Comparison of ENCODE assay signal across 25 mouse cellular contexts in the genomic region with DNA sequence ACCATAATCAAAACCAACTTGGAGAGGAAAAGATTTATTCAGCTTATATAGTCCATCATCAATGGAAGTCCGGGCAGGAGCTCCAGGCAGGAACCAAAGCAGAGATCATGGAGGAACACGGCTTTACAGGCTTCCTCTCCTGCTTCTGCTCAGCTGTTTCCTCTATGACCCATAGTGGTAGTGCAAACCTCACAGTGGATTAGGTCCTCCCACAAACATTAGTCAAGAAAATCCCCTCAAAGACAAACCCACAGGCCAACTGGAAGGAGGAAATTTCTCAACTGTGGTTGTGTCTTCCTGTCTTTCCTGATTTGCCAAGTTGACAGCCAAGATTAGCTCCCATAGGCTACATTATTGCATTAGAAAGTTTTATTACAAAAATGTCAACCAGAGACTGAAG. TPM values are rescaled to one million over a fixed set of nuclear protein-coding genes. Genes with fewer than 3 reads are reported as not detected.
DNase-seq lines count a peak whose midpoint lies in the region; ATAC-seq and TF ChIP-seq lines count a peak whose summit lies in the region.
"Had no signal": no experiment of that assay in that cellular context is flagged by ENCODE, and none has a peak within 500 bp of the region (broad histone marks: within the 10 kb centered on the region; RNA-seq: fewer than 3 reads in every experiment).

No protein-coding gene starts in this region.

- peak; percentile 87 for ATAC-seq in common myeloid progenitor, adult 5-6 weeks (replicated peaks; ENCODE audit: low read depth, poor library complexity, severe bottlenecking)
- peak; percentile 99 for ATAC-seq in granulocyte monocyte progenitor cell, adult 5-6 weeks (replicated peaks; ENCODE audit: poor library complexity, severe bottlenecking)
- ATAC-seq: activated CD4-positive, CD25-positive, alpha-beta regulatory T cell, adult 4 months; forebrain, embryonic 13.5 days; forebrain, embryonic 16.5 days had no signal

- H3K4me3 ChIP-seq in C2C12 (ENCODE audit: insufficient read depth, poor library complexity, severe bottlenecking), result no peak overlapping the region
- H3K4me3 ChIP-seq in myocyte, result no peak overlapping the region
- H3K4me3 ChIP-seq: embryonic facial prominence, embryonic 10.5 days; embryonic facial prominence, embryonic 13.5 days; erythroblast, embryonic 14.5 days; forebrain, embryonic 10.5 days; forebrain, embryonic 13.5 days; heart, adult 2 months; hindbrain, embryonic 12.5 days; hindbrain, embryonic 15.5 days had no signal

- no peak for TF ChIP-seq CTCF in C2C12 (IDR thresholded peaks at IDR 0.05; ENCODE audit: control insufficient read depth, insufficient read depth, insufficient read length)

- peaks cover 76% of the 10 kb centered on the region for H3K79me2 ChIP-seq in C2C12 (ENCODE audit: control insufficient read depth, insufficient read depth)
- peaks cover 56% of the 10 kb centered on the region for H3K79me2 ChIP-seq in myocyte (ENCODE audit: control insufficient read depth, insufficient read depth)

- H3K27me3 ChIP-seq in C2C12 (ENCODE audit: control insufficient read depth, insufficient read depth, insufficient read length) (no peaks in the 10 kb centered on the region), myocyte (ENCODE audit: control insufficient read depth, insufficient read depth, insufficient read length) (no peaks in the 10 kb centered on the region)
- H3K27me3 ChIP-seq: embryonic facial prominence, embryonic 13.5 days; forebrain, embryonic 13.5 days; hindbrain, embryonic 12.5 days; hindbrain, embryonic 15.5 days had no signal

- peak overlapping the region; percentile 1 for H3K4me2 ChIP-seq in myocyte (ENCODE audit: low read depth)
- H3K4me2 ChIP-seq: embryonic facial prominence, embryonic 13.5 days; forebrain, embryonic 13.5 days; heart, embryonic 11.5 days; hindbrain, embryonic 12.5 days; hindbrain, embryonic 15.5 days had no signal

- no peak for DNase-seq in adrenal gland, postnatal 36 days
- DNase-seq in layer of hippocampus, adult 8-10 months (ENCODE audit: low spot score in 2 of 2), result no peak
- DNase-seq: adrenal gland, postnatal 10 days; cerebellum, adult 11 months; cerebellum, adult 2 months; cerebellum, adult 9-11 months; cerebellum, postnatal 25 days; embryo, embryonic 11 days; gastrocnemius, postnatal 10 days; gastrocnemius, postnatal 36 days; heart, adult 2 months had no signal

- peaks cover 15% of the 10 kb centered on the region for H3K79me3 ChIP-seq in C2C12 (ENCODE audit: low read depth)

- no peaks in the 10 kb centered on the region for H3K36me3 ChIP-seq in C2C12 (ENCODE audit: control insufficient read depth, insufficient read depth)
- H3K36me3 ChIP-seq in myocyte (ENCODE audit: control insufficient read depth, insufficient read depth), result no peaks in the 10 kb centered on the region
- H3K36me3 ChIP-seq: embryonic facial prominence, embryonic 10.5 days; embryonic facial prominence, embryonic 13.5 days; forebrain, embryonic 10.5 days; hindbrain, embryonic 12.5 days; hindbrain, embryonic 15.5 days had no signal

- no peak for TF ChIP-seq POLR2A in myocyte (IDR thresholded peaks at IDR 0.05; ENCODE audit: insufficient read length, low read depth)

- no peak overlapping the region for H3ac ChIP-seq in C2C12 (ENCODE audit: control insufficient read depth, insufficient read length, low read depth)
- H3ac ChIP-seq in myocyte (ENCODE audit: control insufficient read depth, insufficient read length), result no peak overlapping the region

TF ChIP-seq in C2C12, 6 proteins besides CTCF, POLR2A, EP300 and RAD21:
- no peak for TF ChIP-seq USF1 (IDR thresholded peaks at IDR 0.05; ENCODE audit: low read depth)
- TF ChIP-seq FOSL1 (IDR thresholded peaks at IDR 0.05; ENCODE audit: insufficient read depth, low read length, poor library complexity, severe bottlenecking), result no peak
- peak; percentile 54 for TF ChIP-seq CEBPB (IDR thresholded peaks at IDR 0.05; ENCODE audit: low read depth)

TF ChIP-seq in myocyte, 11 proteins besides CTCF, POLR2A, EP300 and RAD21:
- TF ChIP-seq MYOG (IDR thresholded peaks at IDR 0.05; ENCODE audit: control insufficient read depth in 1 of 3, insufficient read depth in 1 of 3, insufficient read length in 2 of 3, low read depth in 2 of 3), result peak in 2 of 3 experiments; percentile 57 to 61
- no peak for TF ChIP-seq REST (IDR thresholded peaks at IDR 0.05; ENCODE audit: insufficient read depth, insufficient read length)
- TF ChIP-seq MYOD1 (IDR thresholded peaks at IDR 0.05; ENCODE audit: control insufficient read depth in 1 of 3, insufficient read length in 2 of 3, low read depth in 2 of 3), result peak in 2 of 3 experiments; percentile 44 to 65

RNA-seq across cellular contexts. Expression of a gene that starts 59.7 kb away (rescaled TPM):
- 9.5 TPM for polyA plus RNA-seq in C2C12 (2012; fragmentation: generic; extraction: Trizol)
- total RNA-seq in common myeloid progenitor, adult 5-6 weeks (2017), result 4.2 and 4.3 TPM in 2 replicates
- 1.9 and 3.6 TPM in 2 replicates for total RNA-seq in granulocyte monocyte progenitor cell, adult 5-6 weeks (2014; fragmentation: Nextera tagmentation)
- 1.4 and 2.8 TPM in 2 replicates for total RNA-seq in granulocyte monocyte progenitor cell, adult 5-6 weeks (2017)
- polyA plus RNA-seq in myocyte (2012; fragmentation: generic; extraction: Trizol), result 23.2 TPM
- total RNA-seq in adrenal gland, postnatal 36 days (2021), result 10 to 100 TPM; 23.1 to 26.8 TPM
- total RNA-seq in layer of hippocampus, adult 8-10 months (2022), result 100 to 1,000 TPM; 127 to 150 (median 138) TPM
- polyA plus RNA-seq: erythroblast, embryonic 14.5 days had no signal

Comparison
In these comparisons a context has a peak if more than half of its experiments do, and no peak if none do; other contexts are left out.
1. RNA of a gene that starts 59.7 kb away (total RNA-seq): 127 to 150 TPM in layer of hippocampus, adult 8-10 months; 23.1 to 26.8 TPM in adrenal gland, postnatal 36 days, 4.2 to 4.3 TPM in common myeloid progenitor, adult 5-6 weeks and 1.4 to 3.6 TPM in granulocyte monocyte progenitor cell, adult 5-6 weeks; every median in the first group is over 4 times any median in the second.